Mouse (Mus musculus) MEL (cell line): ENCODE results near the gene Tmcc3. TPM values are rescaled to one million over a fixed set of nuclear protein-coding genes. Genes with fewer than 3 reads are reported as not detected.

Experiments used
- DNase-seq: peaks from one replicate; pipeline ENCODE4 v3.0.0; 2011; ENCODE audit warnings: low read depth, low spot score
- H3K27ac ChIP-seq: 2 replicates; pipeline ENCODE4 v1.5.1; 2012; ENCODE audit warnings: low read depth, mild to moderate bottlenecking, control low read depth, low read length, moderate library complexity; ENCODE audit not compliant: control insufficient read depth
- H3K27me3 ChIP-seq, 2 experiments: fragments of 150-350 bp in 1 of 2; sonication (generic) in 1 of 2; 2 replicates each; pipeline ENCODE4 v1.6.1; 2012; ENCODE audit warnings: low read length in 2 of 2, mild to moderate bottlenecking in 2 of 2, improper control_type of control experiment in 1 of 2, moderate library complexity in 1 of 2; ENCODE audit not compliant: insufficient read depth in 2 of 2, control insufficient read depth in 1 of 2
- H3K36me3 ChIP-seq, 2 experiments: 2 replicates each; pipeline ENCODE4 v1.6.1; 2012 to 2014; ENCODE audit warnings: low read length in 2 of 2, improper control_type of control experiment in 1 of 2, inconsistent platforms in 1 of 2, mild to moderate bottlenecking in 1 of 2; ENCODE audit not compliant: insufficient read depth in 2 of 2, control insufficient read depth in 1 of 2
- H3K4me1 ChIP-seq, 2 experiments: fragments of 150-350 bp in 1 of 2; sonication (generic) in 1 of 2; 2 replicates each; pipeline ENCODE4 v1.6.1; 2012; ENCODE audit warnings: low read length in 2 of 2, improper control_type of control experiment in 1 of 2, mild to moderate bottlenecking in 1 of 2; ENCODE audit not compliant: insufficient read depth in 2 of 2, control insufficient read depth in 1 of 2
- H3K4me3 ChIP-seq, 2 experiments: fragments of 150-350 bp in 1 of 2; sonication (generic) in 1 of 2; 2 replicates each; pipeline ENCODE4 v1.5.1; 2012; ENCODE audit warnings: low read depth in 2 of 2, low read length in 2 of 2, mild to moderate bottlenecking in 2 of 2, moderate library complexity in 2 of 2, control low read depth in 1 of 2, improper control_type of control experiment in 1 of 2; ENCODE audit not compliant: control insufficient read depth in 1 of 2, insufficient read depth in 1 of 2
- H3K79me2 ChIP-seq: 2 replicates; pipeline ENCODE4 v1.6.1; 2012; ENCODE audit warnings: mild to moderate bottlenecking, low read length, moderate library complexity; ENCODE audit not compliant: control insufficient read depth, poor library complexity, insufficient read depth
- H3K9ac ChIP-seq: 2 replicates; pipeline ENCODE4 v1.6.1; 2012; ENCODE audit warnings: low read depth, mild to moderate bottlenecking, control low read depth, low read length, moderate library complexity; ENCODE audit not compliant: control insufficient read depth, poor library complexity, severe bottlenecking
- H3K9me3 ChIP-seq: fragments of 150-350 bp; sonication (generic); replicated peaks from 2 replicates; pipeline ENCODE4 v1.6.1; 2012; ENCODE audit warnings: mild to moderate bottlenecking, low read length, improper control_type of control experiment, moderate library complexity; ENCODE audit not compliant: insufficient read depth
- BHLHE40 ChIP-seq: IDR thresholded peaks from 2 replicates; pipeline ENCODE4 v1.6.1; 2012; ENCODE audit warnings: low read depth, mild to moderate bottlenecking, inconsistent platforms, low read length, improper control_type of control experiment, borderline replicate concordance
- CHD1 ChIP-seq: IDR thresholded peaks from 2 replicates; pipeline ENCODE4 v1.6.1; 2012; ENCODE audit warnings: low read depth, mild to moderate bottlenecking, inconsistent platforms, low read length, improper control_type of control experiment
- CTCF ChIP-seq, 3 experiments: IDR thresholded peaks in 2 of 3; conservative IDR thresholded peaks in 1 of 3; 2 replicates each; pipeline ENCODE4 v1.5.1; 2011 to 2012; ENCODE audit warnings: low read length in 3 of 3, low read depth in 2 of 3, mild to moderate bottlenecking in 2 of 3, improper control_type of control experiment in 1 of 3, inconsistent platforms in 1 of 3, mixed read lengths in 1 of 3, moderate library complexity in 1 of 3; ENCODE audit not compliant: control insufficient read depth in 1 of 3, insufficient read depth in 1 of 3, poor library complexity in 1 of 3, severe bottlenecking in 1 of 3
- E2F4 ChIP-seq: IDR thresholded peaks from 2 replicates; pipeline ENCODE4 v1.6.1; 2011; ENCODE audit warnings: low read depth, low read length, improper control_type of control experiment, borderline replicate concordance
- ELF1 ChIP-seq: IDR thresholded peaks from 2 replicates; pipeline ENCODE4 v1.6.1; 2014; ENCODE audit warnings: low read depth, mild to moderate bottlenecking, inconsistent platforms, low read length, improper control_type of control experiment, moderate library complexity
- ETS1 ChIP-seq: IDR thresholded peaks from 2 replicates; pipeline ENCODE4 v1.6.1; 2012; ENCODE audit warnings: low read depth, mild to moderate bottlenecking, inconsistent platforms, low read length, improper control_type of control experiment, moderate library complexity
- GABPA ChIP-seq: IDR thresholded peaks from 2 replicates; pipeline ENCODE4 v1.6.1; 2012; ENCODE audit warnings: low read depth, mild to moderate bottlenecking, inconsistent platforms, low read length, improper control_type of control experiment, moderate library complexity
- JUND ChIP-seq: IDR thresholded peaks from 2 replicates; pipeline ENCODE4 v1.6.1; 2011; ENCODE audit warnings: low read depth, mild to moderate bottlenecking, improper control_type of control experiment, low read length
- KAT2A ChIP-seq: conservative IDR thresholded peaks from 2 replicates; pipeline ENCODE4 v1.6.1; 2012; ENCODE audit warnings: low read depth, low read length, improper control_type of control experiment, inconsistent platforms
- MAFK ChIP-seq: IDR thresholded peaks from 2 replicates; pipeline ENCODE4 v1.6.1; 2011; ENCODE audit warnings: low read depth, mild to moderate bottlenecking, low read length, improper control_type of control experiment, borderline replicate concordance
- MEF2A ChIP-seq: IDR thresholded peaks from 2 replicates; pipeline ENCODE4 v1.6.1; 2014; ENCODE audit warnings: low read depth, mild to moderate bottlenecking, inconsistent platforms, low read length, improper control_type of control experiment; ENCODE audit not compliant: poor library complexity, insufficient replicate concordance, severe bottlenecking; ENCODE audit errors: extremely low read depth
- MXI1 ChIP-seq: IDR thresholded peaks from 2 replicates; pipeline ENCODE4 v1.6.1; 2011; ENCODE audit warnings: mild to moderate bottlenecking, low read depth, low read length, improper control_type of control experiment
- MYC ChIP-seq: IDR thresholded peaks from 2 replicates; pipeline ENCODE4 v1.6.1; 2011; ENCODE audit warnings: low read depth, mild to moderate bottlenecking, low read length, improper control_type of control experiment, moderate library complexity
- POLR2AphosphoS2 ChIP-seq: IDR thresholded peaks from 2 replicates; pipeline ENCODE4 v1.6.1; 2011; ENCODE audit warnings: low read length, improper control_type of control experiment
- POLR2AphosphoS5 ChIP-seq: IDR thresholded peaks from 2 replicates; pipeline ENCODE4 v1.6.1; 2012; ENCODE audit warnings: low read depth, borderline replicate concordance, mild to moderate bottlenecking, inconsistent platforms, low read length, moderate library complexity, mixed read lengths
- RAD21 ChIP-seq: IDR thresholded peaks from 2 replicates; pipeline ENCODE4 v1.6.1; 2011; ENCODE audit warnings: mild to moderate bottlenecking, low read depth, low read length, improper control_type of control experiment
- SMC3 ChIP-seq: IDR thresholded peaks from 2 replicates; pipeline ENCODE4 v1.6.1; 2011; ENCODE audit warnings: low read depth, low read length, improper control_type of control experiment
- TAL1 ChIP-seq: IDR thresholded peaks from 2 replicates; pipeline ENCODE4 v1.6.1; 2012; ENCODE audit warnings: mild to moderate bottlenecking, inconsistent platforms, low read length, moderate library complexity, mixed read lengths
- TBP ChIP-seq: IDR thresholded peaks from 2 replicates; pipeline ENCODE4 v1.8.0; 2011; ENCODE audit warnings: low read depth, low read length, improper control_type of control experiment
- TCF12 ChIP-seq: IDR thresholded peaks from 2 replicates; pipeline ENCODE4 v1.6.1; 2014; ENCODE audit warnings: low read depth, mild to moderate bottlenecking, inconsistent platforms, low read length, improper control_type of control experiment, moderate library complexity
- ZNF384 ChIP-seq: IDR thresholded peaks from 2 replicates; pipeline ENCODE4 v1.6.1; 2012; ENCODE audit warnings: low read depth, mild to moderate bottlenecking, inconsistent platforms, low read length, improper control_type of control experiment
- polyA plus RNA-seq, 2 experiments: library from polyadenylated mRNA; stranded (reverse) in 1 of 2; unstranded in 1 of 2; fragments of >175 nt in 1 of 2; fragments of >200 nt in 1 of 2; gene quantifications; 2 replicates each; pipeline versions ENCODE4 v1.2.1 to v1.2.4; 2012; ENCODE audit warnings: low replicate concordance in 2 of 2, low read depth in 1 of 2; ENCODE audit not compliant: insufficient read length in 2 of 2, insufficient read depth in 1 of 2, missing spikeins in 1 of 2
- total RNA-seq: library from RNA; depleted of rRNA; stranded (reverse); fragments of 300-350 nt; gene quantifications from 2 replicates; pipeline ENCODE4 v1.2.3, GENCODE M21; 2012

Tmcc3 gene
- total and polyA plus RNA-seq, 3 experiments, result 1.3 to 2.6 TPM; not detected in 1

- H3K27ac ChIP-seq, result no peak overlapping the region
- no peaks in the 10 kb centered on the region for H3K79me2 ChIP-seq
- peak; percentile 18 for DNase-seq
- H3K9ac ChIP-seq, result no peak overlapping the region
- H3K9me3 ChIP-seq, result no peaks in the 10 kb centered on the region
- no peak for TF ChIP-seq MAFK
- peak; percentile 32 for TF ChIP-seq RAD21
- peak; percentile 45 to 68 (median 65) for TF ChIP-seq CTCF (IDR thresholded peaks at IDR 0.05 in 2 of 3, conservative IDR thresholded peaks at IDR 0.05 in 1 of 3; ENCODE audit: control insufficient read depth in 1 of 3, insufficient read depth in 1 of 3, low read depth in 2 of 3, low read length in 3 of 3, poor library complexity in 1 of 3, severe bottlenecking in 1 of 3)
- peak; percentile 40 for TF ChIP-seq SMC3
- TF ChIP-seq E2F4, result no peak
- no peak overlapping the region for H3K4me3 ChIP-seq
- H3K4me1 ChIP-seq, result peaks cover 0 to 9% of the 10 kb centered on the region in 2 experiments; a peak in 2 of 4 replicates
- no peaks in the 10 kb centered on the region; a peak in 1 of 4 replicates for H3K27me3 ChIP-seq
- no peaks in the 10 kb centered on the region; a peak in 2 of 4 replicates for H3K36me3 ChIP-seq
Measured at GRCm38 (mm10) chr10:94332358-94333137, 20.8 kb downstream of the Tmcc3 start.

DNA sequence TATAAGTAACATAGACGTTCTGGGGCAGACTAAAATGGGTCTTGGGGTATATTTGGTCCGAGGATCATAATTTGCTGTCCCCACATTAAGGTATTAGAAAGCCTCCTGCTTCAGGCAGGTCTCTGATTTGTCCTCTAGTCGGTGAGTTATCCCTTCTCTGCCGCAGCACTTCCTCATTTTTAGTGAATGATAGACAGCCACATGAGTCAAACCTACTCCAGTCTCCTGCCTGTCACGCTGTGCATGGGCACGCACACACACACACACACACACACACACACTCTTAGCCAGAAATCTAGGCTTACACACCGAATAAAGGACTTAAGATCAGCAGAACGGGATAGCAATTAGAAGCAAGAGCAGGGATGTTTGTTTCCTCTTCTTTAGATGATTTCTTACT, 21.6 kb downstream of the Tmcc3 start:
- DNase-seq, result peak; percentile 79
- H3K27me3 ChIP-seq, result no peaks in the 10 kb centered on the region; a peak in 1 of 4 replicates
- no peak overlapping the region for H3K9ac ChIP-seq
- no peak overlapping the region for H3K27ac ChIP-seq
- H3K4me3 ChIP-seq, result no peak overlapping the region
- H3K36me3 ChIP-seq, result no peaks in the 10 kb centered on the region; a peak in 2 of 4 replicates
- H3K79me2 ChIP-seq, result no peaks in the 10 kb centered on the region
- TF ChIP-seq SMC3 (peak; percentile 8; the same call in 1 of the 2 replicates), BHLHE40 (no peak), MYC (0 out of 2 replicates have a peak, but pooled peaks have one; percentile 40)
- no peaks in the 10 kb centered on the region for H3K9me3 ChIP-seq
- peaks cover 0 to 9% of the 10 kb centered on the region in 2 experiments; a peak in 2 of 4 replicates for H3K4me1 ChIP-seq

DNA sequence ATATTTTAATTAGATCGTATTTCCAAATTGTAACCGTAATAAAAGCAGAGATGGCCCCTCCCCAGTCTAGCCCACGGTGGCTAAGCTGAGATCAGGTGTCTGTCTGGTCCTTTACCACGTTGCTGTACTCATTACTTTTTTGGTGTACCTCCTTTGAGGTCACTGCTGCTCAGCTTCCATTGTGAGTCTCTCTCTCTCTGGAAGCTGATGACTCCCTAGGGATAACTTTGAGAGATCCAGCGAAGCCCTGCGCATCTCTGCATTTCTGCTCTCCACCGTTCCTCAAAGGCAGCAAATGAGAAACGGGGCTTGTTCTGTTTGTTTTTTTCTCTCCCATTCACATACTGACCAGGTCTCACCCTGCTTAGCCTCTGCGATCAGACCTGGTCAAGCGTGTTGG, 23.3 kb downstream of the Tmcc3 start:
- Histone ChIP-seq H3K4me1 (peaks cover 0 to 6% of the 10 kb centered on the region in 2 experiments; a peak in 2 of 4 replicates), H3K36me3 (no peaks in the 10 kb centered on the region; a peak in 2 of 4 replicates), H3K79me2 (no peaks in the 10 kb centered on the region), H3K27ac (no peak overlapping the region), H3K27me3 (no peaks in the 10 kb centered on the region; a peak in 1 of 4 replicates), H3K4me3 (no peak overlapping the region), H3K9me3 (no peaks in the 10 kb centered on the region), H3K9ac (no peak overlapping the region)
- DNase-seq, result no peak
- TF ChIP-seq POLR2AphosphoS2 (no peak), ELF1 (no peak), TCF12 (no peak), ETS1 (no peak), MYC (no peak), POLR2AphosphoS5 (no peak), TAL1 (no peak), JUND (no peak), KAT2A (no peak), GABPA (no peak), BHLHE40 (no peak), CHD1 (no peak), CTCF (IDR thresholded peaks at IDR 0.05 in 2 of 3, conservative IDR thresholded peaks at IDR 0.05 in 1 of 3; ENCODE audit: control insufficient read depth in 1 of 3, insufficient read depth in 1 of 3, low read depth in 2 of 3, low read length in 3 of 3, poor library complexity in 1 of 3, severe bottlenecking in 1 of 3) (no peak), TBP (no peak), MXI1 (no peak), ZNF384 (no peak), MEF2A (no peak)
